Mouse (Mus musculus) right cerebral cortex, adult 2 months (tissue): ENCODE measurements at regions not wholly inside any gene's neighbourhood (a gene's known extent, or its start where the extent isn't known, plus 50 kb on each side); places are given as distances from the start of the nearest gene placed in this dataset.

Experiments
- DNase-seq, 2 experiments: peaks; one replicate each; pipeline ENCODE4 v3.0.0; 2021 to 2022; ENCODE audit warnings: low spot score in 2 of 2

DNA sequence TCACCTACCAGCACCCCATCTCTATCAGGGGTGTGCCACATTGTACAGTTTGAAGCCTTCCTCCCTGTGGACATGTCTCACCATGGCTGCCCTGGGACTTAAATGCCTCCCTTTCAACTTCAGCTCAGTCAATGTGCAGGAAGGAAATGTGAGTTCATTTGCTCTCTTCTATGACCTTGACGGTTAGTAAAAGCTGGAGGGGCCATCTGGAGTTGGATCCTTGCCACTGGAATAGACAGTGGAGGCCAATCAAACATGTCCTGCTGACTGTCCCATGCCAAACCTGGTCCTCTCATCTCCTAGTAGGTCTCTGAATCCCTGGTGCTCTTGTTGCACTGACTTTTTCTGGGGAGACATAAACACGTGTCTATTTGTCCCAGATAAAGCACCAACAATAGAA is 220.2 kb downstream of the Abcc12 start:
- no peak for DNase-seq

- DNase-seq: no peak
Measured at GRCm38 (mm10) chr8:86359518-86359917, 221.0 kb downstream of the Abcc12 start.

DNA sequence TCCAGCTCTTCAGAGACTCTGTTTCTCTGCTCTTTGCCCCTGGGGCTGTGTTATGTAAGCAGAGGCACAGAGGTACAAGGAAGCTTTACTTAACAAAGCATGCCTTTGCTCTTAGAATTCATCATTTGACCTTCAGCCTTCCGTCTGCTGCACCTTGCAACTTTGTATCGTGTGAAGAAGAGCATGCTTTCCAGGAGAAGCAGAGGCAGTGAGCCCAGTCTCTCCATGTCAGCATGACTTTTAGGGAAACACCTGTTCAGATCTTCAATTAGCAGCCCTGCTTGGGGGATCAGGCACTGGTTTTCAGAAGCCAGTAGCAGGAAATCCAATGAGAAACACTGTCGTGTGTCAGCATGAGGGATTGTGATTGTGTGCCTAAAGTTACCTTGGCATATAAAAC is 226.7 kb downstream of the Abcc12 start:
- no peak for DNase-seq

DNA sequence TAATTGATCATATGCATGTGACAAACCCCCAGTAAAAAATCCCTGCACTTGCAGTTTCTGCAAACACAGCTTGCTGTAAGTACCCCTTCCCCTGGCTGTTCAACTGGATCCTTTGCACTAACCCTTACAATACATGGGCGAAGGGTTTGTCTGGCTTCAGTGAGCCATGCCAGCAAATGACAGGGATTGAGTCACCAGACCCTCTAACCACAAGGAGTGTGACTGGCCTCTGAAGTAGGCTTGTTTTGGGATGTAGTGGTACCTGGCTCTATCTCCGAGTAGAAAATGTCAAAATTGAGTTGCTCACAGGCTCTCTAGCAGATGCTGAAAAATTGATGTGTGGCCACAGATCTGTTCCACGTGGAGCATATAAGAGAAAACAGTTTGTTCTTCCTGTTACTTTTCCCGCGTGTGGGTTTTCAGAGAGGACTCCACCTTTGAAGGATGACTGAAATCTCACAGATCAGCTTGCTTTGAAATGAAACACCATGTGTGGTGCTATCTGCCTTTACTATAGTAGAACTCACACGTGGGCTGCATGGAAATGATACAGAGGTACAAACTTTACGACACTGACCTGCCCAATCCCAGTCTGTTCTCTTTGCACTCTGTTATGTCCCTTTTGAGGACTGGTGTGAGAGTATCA is 228.8 kb downstream of the Abcc12 start:
- no peak for DNase-seq

- peak; percentile 43 to 50 for DNase-seq
Measured at GRCm38 (mm10) chr8:86350128-86350527, 230.4 kb downstream of the Abcc12 start.

DNA sequence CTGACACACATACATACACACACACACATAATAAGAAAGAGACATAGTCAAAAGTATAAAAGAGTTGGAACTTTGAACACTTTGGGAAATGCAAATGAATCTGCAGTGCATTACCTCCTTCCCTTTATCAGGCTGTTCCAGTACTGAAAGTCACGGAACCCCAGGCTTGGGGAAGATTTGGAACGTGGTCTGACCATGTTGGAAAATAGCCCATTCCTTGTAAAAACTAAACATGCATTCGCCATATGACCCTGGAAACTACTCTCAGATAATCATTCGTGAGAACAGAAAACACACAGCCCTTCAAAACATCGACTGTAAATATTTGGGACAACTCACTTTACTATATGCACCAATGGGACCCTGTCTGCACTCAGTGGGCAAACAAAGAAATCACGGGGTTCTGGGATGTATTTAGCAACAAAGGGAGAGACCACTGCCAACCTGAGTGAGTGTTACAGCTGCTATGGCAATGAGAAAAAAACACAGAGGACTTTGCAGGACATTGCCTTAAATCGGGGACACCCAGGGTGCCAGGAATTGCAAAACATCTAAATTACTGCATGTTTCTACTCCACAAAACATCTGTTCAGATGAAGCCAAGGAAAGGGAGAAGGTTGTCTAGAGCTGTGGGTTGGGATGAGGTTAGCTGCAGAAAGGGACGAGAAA is 238.3 kb downstream of the Abcc12 start:
- DNase-seq: no peak

DNA sequence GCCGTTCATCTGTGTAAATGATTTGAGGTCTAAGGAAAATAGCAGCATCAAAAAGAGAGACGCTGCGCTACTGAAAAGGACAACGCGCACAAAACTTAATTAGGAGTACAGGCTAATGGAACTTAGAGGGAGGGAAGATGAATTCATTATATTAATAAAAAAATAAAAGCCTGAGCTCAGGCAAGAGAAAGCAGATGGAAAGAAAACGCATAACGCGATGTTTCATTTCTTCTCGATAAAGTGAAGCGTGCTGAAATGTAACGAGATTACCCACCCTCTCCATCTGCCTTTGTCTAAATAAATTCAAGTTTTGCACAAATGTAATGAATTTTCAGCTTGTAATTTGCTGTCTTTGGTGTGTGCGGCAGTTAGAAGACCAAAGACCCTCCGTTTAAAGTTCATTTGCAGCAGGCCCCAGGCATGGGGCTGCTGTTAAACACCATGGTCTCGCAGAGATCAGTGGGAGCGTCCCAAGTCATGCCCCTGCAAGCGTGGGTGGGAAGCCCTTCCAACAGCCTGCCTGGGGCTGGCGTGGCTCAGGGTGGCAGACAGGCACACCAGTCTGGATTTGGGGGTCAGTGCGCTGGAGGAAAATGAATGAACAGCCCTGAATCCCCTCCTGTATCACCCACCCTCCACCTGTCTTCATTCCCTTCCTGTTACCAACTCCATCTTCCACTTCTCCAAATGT is 241.8 kb downstream of the Abcc12 start:
- DNase-seq: no peak

- DNase-seq: no peak
Measured at GRCm38 (mm10) chr8:86331383-86331782, 249.1 kb downstream of the Abcc12 start.

DNA sequence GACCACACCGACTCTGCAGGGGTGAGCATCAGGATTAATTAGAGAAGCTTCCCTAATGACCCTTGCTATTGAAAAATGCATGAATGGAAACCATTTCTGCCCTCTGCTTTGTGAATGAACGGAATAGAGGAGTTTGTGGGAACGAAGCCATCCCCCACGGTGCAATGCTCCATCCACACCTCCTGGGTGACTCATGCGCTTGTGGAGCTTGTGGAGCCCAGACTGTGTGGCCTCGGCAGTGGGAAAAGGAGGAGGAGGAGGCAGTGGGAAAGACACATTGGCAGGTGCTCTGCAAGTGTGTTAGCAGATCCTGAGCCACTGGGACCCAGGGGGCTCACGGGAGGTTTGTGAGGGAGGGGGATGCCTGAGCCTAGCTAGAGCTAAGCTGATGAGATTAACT is 251.9 kb downstream of the Abcc12 start:
- peak; percentile 81 to 82 for DNase-seq

- no peak for DNase-seq
Measured at GRCm38 (mm10) chr8:86327982-86328381, 252.5 kb downstream of the Abcc12 start.

DNA sequence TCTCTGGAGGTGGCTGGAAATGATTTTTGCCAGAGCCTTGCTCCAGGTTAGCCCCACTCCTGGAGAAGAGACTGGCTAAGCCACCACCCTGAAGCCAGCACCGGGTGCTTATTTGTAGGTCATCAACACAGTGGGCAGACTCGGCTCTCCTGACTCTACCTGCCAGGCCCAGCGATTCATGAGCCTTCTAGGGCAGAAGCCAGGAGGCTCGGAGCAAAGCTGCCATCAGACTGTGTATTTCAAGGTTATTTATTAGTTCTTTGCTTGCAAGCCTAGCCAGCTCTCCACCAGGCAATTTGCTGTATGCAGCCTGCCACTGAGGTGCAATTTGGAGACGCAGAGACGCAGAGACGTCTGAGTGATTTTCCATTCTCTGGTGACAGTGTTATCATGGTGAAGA is 255.4 kb downstream of the Abcc12 start:
- DNase-seq: no peak

DNA sequence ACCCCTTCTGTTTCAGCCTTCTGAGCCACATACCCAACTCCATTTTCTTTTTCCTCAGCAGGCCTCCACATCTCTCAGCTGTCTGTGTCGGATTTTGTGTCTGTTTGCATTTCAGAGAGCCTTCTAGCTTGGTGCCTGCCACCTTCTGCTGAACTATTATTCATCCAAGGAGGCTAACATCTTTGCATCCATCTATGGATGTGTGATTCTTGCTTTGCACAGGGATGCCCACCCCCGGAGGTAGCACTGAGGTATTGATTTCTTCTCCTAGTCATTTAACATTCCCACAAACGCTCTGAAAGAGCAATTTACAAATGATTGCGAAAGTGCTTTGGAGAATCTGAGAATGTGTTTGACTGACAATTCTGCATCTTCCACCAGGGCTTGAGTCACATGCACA is 255.9 kb downstream of the Abcc12 start:
- peak; percentile 51 to 53 for DNase-seq

- no peak for DNase-seq
Measured at GRCm38 (mm10) chr8:86323823-86324222, 256.7 kb downstream of the Abcc12 start.

DNA sequence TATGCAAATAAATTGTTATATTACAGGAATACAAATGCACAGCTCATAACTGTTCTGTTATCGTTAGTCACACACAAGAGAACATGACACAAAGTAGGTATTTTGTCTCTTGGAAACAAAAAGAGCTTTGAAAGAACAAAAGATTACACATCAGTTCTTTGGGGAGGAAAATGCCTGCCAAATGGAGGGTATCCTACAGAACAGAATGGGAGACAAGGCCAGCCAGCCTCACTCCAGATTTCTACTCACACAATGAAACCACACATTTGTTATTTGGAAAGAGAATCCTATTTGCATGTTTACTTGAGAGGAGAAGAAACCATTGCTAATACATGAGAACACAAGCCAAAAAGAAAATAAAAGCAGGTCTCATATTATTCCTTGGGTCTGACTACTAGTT is 258.0 kb downstream of the Abcc12 start:
- DNase-seq: no peak

GRCm38 (mm10) chr8:86320938-86321337 is 259.5 kb downstream of the Abcc12 start:
- no peak for DNase-seq

DNA sequence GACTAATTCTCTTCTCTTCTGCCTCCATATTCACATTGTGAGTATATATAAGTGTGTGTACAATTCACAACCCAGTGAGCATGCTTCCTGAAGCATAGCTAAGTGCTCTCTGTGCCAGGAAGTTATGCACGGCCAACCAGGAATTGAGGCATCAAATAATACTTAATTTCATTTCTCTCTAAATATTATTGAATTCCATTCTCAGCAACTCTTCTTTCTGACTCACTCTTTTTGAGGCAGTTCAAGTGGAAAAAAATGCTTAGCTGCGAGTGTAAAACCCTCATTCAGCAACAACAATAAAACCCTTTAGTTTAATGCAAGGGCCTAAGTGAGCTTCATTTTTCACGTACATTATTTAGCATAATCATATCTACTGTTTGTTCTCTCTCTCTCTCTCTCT is 262.0 kb downstream of the Abcc12 start:
- DNase-seq: no peak

DNA sequence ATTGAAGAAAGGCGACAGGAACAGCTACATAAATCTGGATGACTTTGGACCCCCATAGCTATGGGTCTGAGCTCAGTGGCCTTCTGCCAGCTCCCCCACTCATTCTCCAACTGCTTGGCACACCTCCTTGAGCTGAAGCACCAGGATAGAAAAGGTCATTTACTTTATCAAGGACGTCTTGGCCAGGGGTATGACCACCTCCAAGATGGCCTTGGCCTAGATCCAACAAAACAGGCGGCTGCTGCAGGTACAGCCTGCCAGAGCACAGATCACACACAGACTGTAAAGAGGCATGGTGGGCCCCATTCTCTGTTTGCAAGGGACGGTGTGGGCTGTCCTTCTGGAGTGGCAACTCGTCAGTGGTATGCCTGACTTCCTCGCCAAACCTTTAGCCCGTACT is 264.2 kb downstream of the Abcc12 start:
- no peak for DNase-seq

GRCm38 (mm10) chr8:86309460-86309859 is 271.0 kb downstream of the Abcc12 start:
- DNase-seq: no peak

DNA sequence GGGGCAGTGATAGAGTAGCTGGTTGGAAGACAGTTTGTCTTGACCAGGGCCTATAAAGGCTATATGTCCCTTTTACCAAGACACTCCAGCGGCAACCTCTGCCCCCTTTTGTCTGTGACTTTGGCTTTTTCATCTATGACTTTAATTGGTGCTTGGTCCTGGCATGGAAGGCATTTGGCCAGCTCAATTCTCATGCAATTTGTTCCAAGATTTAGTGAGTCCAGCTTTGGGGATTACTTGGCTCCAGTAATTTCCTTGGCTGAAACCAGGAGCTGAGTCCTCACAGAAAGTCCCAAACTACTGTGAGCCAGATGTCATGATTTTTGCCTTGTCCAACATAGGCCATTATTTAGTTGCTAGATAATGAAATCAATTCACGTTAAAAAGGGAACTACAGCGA is 273.1 kb downstream of the Abcc12 start:
- DNase-seq: no peak

GRCm38 (mm10) chr8:86301885-86302509 is 278.5 kb downstream of the Abcc12 start:
- no peak for DNase-seq

GRCm38 (mm10) chr8:86288713-86289384 is 291.6 kb downstream of the Abcc12 start:
- DNase-seq: no peak

- DNase-seq: peak in 1 of 2 experiments; percentile 42
Measured at GRCm38 (mm10) chr8:86282922-86283321, 297.6 kb downstream of the Abcc12 start.
